Comparison of ENCODE assay signal across 17 mouse cellular contexts in genomic region chr5:91368061-91368565, GRCm38 (mm10). TPM values are rescaled to one million over a fixed set of nuclear protein-coding genes. Genes with fewer than 3 reads are reported as not detected.
DNase-seq lines count a peak whose midpoint lies in the region; ATAC-seq and TF ChIP-seq lines count a peak whose summit lies in the region.
"Had no signal": no experiment of that assay in that cellular context is flagged by ENCODE, and none has a peak within 500 bp of the region (broad histone marks: within the 10 kb centered on the region; RNA-seq: fewer than 3 reads in every experiment).

No protein-coding gene starts in this region.

- H3K4me2 ChIP-seq in forebrain, embryonic 16.5 days (ENCODE audit: low read length) = no peak overlapping the region
- no peak overlapping the region for H3K4me2 ChIP-seq in forebrain, embryonic 12.5 days
- no peak overlapping the region for H3K4me2 ChIP-seq in kidney, embryonic 15.5 days
- H3K4me2 ChIP-seq: hindbrain, embryonic 13.5 days; liver, embryonic 12.5 days; neural tube, embryonic 12.5 days had no signal

- no peaks in the 10 kb centered on the region for H3K36me3 ChIP-seq in forebrain, embryonic 16.5 days (ENCODE audit: control insufficient read depth, insufficient read depth)
- H3K36me3 ChIP-seq in forebrain, embryonic 12.5 days (replicated peaks) = no peaks in the 10 kb centered on the region
- H3K36me3 ChIP-seq in kidney, embryonic 15.5 days = no peaks in the 10 kb centered on the region
- H3K36me3 ChIP-seq: hindbrain, embryonic 13.5 days; liver, embryonic 12.5 days; neural tube, embryonic 12.5 days had no signal

- DNase-seq in left cerebral cortex, postnatal 25 days (ENCODE audit: low spot score in 2 of 2) = peak; percentile 6 to 35
- DNase-seq in left cerebral cortex, adult 2 months (ENCODE audit: extremely low spot score in 1 of 2, low spot score in 2 of 2) = no peak
- DNase-seq in Muller cell, postnatal 12 days (ENCODE audit: inconsistent ontology term) = peak; percentile 35
- DNase-seq in layer of hippocampus, adult 8-10 months (ENCODE audit: low spot score in 2 of 2) = peak; percentile 13 to 38
- DNase-seq: embryo, embryonic 11 days; heart, adult 18-20 months; kidney, adult 11 months; kidney, postnatal 14 days; thymus, postnatal 36 days had no signal

- no peaks in the 10 kb centered on the region for H3K9me3 ChIP-seq in forebrain, embryonic 16.5 days (ENCODE audit: control insufficient read depth, low read length)
- no peaks in the 10 kb centered on the region for H3K9me3 ChIP-seq in forebrain, embryonic 12.5 days
- no peaks in the 10 kb centered on the region for H3K9me3 ChIP-seq in kidney, embryonic 15.5 days (replicated peaks)
- H3K9me3 ChIP-seq: hindbrain, embryonic 13.5 days; liver, embryonic 12.5 days; neural tube, embryonic 12.5 days had no signal

- H3K9ac ChIP-seq in forebrain, embryonic 16.5 days (replicated peaks; ENCODE audit: low read depth, low read length) = no peak overlapping the region
- H3K9ac ChIP-seq in forebrain, embryonic 12.5 days = no peak overlapping the region
- no peak overlapping the region for H3K9ac ChIP-seq in kidney, embryonic 15.5 days
- H3K9ac ChIP-seq: hindbrain, embryonic 13.5 days; liver, embryonic 12.5 days; neural tube, embryonic 12.5 days had no signal

- ATAC-seq in forebrain, embryonic 16.5 days = 0 out of 2 replicates have a peak, but pooled peaks have one; percentile 27
- ATAC-seq in forebrain, embryonic 12.5 days (ENCODE audit: low FRiP score) = no peak
- no peak for ATAC-seq in kidney, embryonic 15.5 days (replicated peaks; ENCODE audit: low FRiP score)
- ATAC-seq: liver, embryonic 12.5 days; midbrain, embryonic 16.5 days had no signal

- TF ChIP-seq CTCF in left cerebral cortex, adult 2 months (IDR thresholded peaks at IDR 0.05) = no peak

- intact Hi-C loops in left cerebral cortex, postnatal 25 days (cut with DNase I) = no loop called here
- intact Hi-C loops in left cerebral cortex, adult 2 months (cut with DNase I) = no loop called here

- 80% methylated on average over 13 of the region's 13 CpGs for WGBS in forebrain, embryonic 16.5 days
- WGBS in forebrain, embryonic 12.5 days = 89% methylated on average over 13 of the region's 13 CpGs
- WGBS in kidney, embryonic 15.5 days = 90% methylated on average over 13 of the region's 13 CpGs

- H3K27me3 ChIP-seq in forebrain, embryonic 16.5 days (replicated peaks; ENCODE audit: control insufficient read depth, insufficient read depth, low read length) = no peaks in the 10 kb centered on the region
- H3K27me3 ChIP-seq in forebrain, embryonic 12.5 days = no peaks in the 10 kb centered on the region
- H3K27me3 ChIP-seq in kidney, embryonic 15.5 days = no peaks in the 10 kb centered on the region
- H3K27me3 ChIP-seq: hindbrain, embryonic 13.5 days; liver, embryonic 12.5 days; neural tube, embryonic 12.5 days had no signal

- H3K4me1 ChIP-seq in forebrain, embryonic 16.5 days (replicated peaks; ENCODE audit: control insufficient read depth, insufficient read depth, low read length) = 0 out of 2 replicates have a peak, but pooled peaks cover 2% of the 10 kb centered on the region
- H3K4me1 ChIP-seq in forebrain, embryonic 12.5 days = no peaks in the 10 kb centered on the region
- H3K4me1 ChIP-seq in kidney, embryonic 15.5 days = no peaks in the 10 kb centered on the region
- H3K4me1 ChIP-seq: hindbrain, embryonic 13.5 days; liver, embryonic 12.5 days; neural tube, embryonic 12.5 days had no signal

- H3K4me3 ChIP-seq in forebrain, embryonic 16.5 days (replicated peaks; ENCODE audit: low read length) = no peak overlapping the region
- H3K4me3 ChIP-seq in forebrain, embryonic 12.5 days (replicated peaks) = no peak overlapping the region
- no peak overlapping the region for H3K4me3 ChIP-seq in left cerebral cortex, adult 2 months
- no peak overlapping the region for H3K4me3 ChIP-seq in kidney, embryonic 15.5 days (replicated peaks)
- H3K4me3 ChIP-seq: hindbrain, embryonic 13.5 days; liver, embryonic 12.5 days; neural tube, embryonic 12.5 days had no signal

- no peak overlapping the region for H3K27ac ChIP-seq in forebrain, embryonic 16.5 days (ENCODE audit: low read length)
- H3K27ac ChIP-seq in forebrain, embryonic 12.5 days = no peak overlapping the region
- H3K27ac ChIP-seq in left cerebral cortex, adult 2 months = no peak overlapping the region
- no peak overlapping the region for H3K27ac ChIP-seq in kidney, embryonic 15.5 days
- H3K27ac ChIP-seq: hindbrain, embryonic 13.5 days; liver, embryonic 12.5 days; neural tube, embryonic 12.5 days had no signal

RNA-seq across cellular contexts. Expression of gene Btc, which starts 34.7 kb away (rescaled TPM):
- 0.09 TPM in 1 of 2 replicates, not detected in the other for polyA plus RNA-seq in forebrain, embryonic 16.5 days (2015; fragmentation: Nextera tagmentation; extraction: Ambion mirVana)
- polyA plus RNA-seq in forebrain, embryonic 12.5 days (2016; fragmentation: Nextera tagmentation; extraction: Ambion mirVana) = 0.17 and 0.27 TPM in 2 replicates
- under 1 TPM; 0.43 to 0.48 TPM for total RNA-seq in left cerebral cortex, postnatal 25 days (2021)
- under 1 TPM; 0.30 to 0.50 TPM for total RNA-seq in left cerebral cortex, adult 2 months (2021)
- total RNA-seq in layer of hippocampus, adult 8-10 months (2022) = under 1 TPM; 0.40 to 0.98 (median 0.58) TPM
- 8.6 and 10.9 TPM in 2 replicates for polyA plus RNA-seq in kidney, embryonic 15.5 days (2015; fragmentation: Nextera tagmentation; extraction: Ambion mirVana)
- total RNA-seq: megakaryocyte, adult 5-6 weeks had no signal
- polyA plus RNA-seq: hindbrain, embryonic 13.5 days had no signal

Comparison
In these comparisons a context has a peak if more than half of its experiments do, and no peak if none do; other contexts are left out.
1. DNase-seq: peak in left cerebral cortex, postnatal 25 days (2 of 2), Muller cell, postnatal 12 days (single experiment) and layer of hippocampus, adult 8-10 months (2 of 2); none in left cerebral cortex, adult 2 months (0 of 2).